Mouse (Mus musculus): ENCODE measurements around the gene Hdgfl3.
A peak's percentile ranks its signal among the peaks of the same experiment; 100 is the strongest.

Hdgfl3 gene

DNA sequence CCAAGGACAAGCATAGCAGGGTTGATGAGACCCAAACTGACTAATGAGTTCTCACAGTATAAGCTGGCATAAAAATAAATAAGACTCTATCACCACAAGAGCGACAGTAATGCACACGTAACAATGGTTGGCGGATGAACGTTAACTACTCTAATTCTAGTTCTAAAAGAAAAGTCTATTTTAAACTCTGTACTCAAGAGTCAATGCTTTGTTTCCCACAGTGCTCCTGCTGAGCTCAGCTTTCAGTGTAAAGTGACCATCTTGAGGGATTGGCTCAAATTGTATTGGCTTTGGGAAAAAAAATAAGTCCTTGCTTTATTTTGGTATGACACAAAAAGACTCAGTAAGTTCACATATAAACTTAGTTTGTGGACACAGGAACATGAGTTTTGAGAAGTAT lies 49.1 kb downstream of the Hdgfl3 start:
- no peak for DNase-seq

DNA sequence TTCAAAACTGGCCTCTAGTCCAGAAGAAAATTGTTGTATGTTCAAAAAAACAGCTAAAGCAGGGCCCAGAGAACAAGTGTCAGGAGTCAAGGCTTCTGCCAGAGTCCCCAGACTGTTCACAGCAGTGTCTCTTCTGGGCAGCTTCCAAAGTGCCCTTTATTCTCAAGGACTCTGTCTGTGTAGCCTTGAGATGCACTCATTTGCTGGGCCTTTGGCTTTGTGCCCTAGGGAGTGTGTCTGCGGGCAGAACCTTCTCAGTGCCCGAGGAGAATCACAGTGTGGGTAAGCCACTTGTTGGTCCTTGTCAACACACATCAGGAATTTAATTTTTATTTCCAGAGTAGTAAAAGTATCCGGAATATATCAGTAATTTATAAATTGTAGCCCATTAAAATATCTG lies 52.7 kb downstream of the Hdgfl3 start:
- DNase-seq: no peak

DNA sequence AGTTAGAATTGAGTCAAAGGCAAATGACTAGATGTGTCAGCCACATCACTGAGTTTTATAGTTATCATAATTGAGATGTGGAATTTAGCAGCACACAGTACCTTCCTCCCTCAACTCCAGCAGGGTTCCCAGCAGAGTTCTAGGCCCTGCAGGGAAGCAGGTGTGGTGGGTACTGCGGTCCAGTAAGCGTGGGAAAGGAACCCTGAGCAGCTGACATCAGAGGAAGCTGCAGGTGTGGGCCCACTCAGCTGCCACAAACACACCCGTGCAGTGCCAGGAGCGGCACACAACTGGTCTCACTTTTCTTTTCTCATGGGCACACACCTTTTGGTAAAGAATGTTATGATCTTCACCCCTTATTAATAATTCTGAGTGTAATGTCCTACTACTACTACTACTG lies 53.5 kb downstream of the Hdgfl3 start:
- no peak for DNase-seq

DNA sequence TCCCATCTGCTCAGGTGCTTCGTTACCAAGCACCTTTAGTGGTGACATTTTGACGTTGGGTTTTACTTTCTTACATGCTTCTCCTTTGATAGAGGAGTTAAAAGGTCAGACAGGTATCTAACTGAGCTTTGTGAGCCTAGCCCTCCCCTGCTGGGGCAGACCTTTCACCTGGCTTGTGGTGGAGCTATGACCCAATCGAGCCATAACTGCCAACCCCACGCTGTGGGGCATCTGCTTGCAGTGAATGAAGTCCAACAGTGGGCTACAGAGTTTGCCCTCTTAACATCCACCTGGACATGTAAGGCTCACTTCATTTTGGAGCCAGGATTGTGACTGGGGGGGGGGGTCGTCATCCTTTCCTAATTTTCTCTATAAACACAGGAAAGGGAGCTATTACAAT lies 54.0 kb downstream of the Hdgfl3 start:
- no peak for DNase-seq

DNA sequence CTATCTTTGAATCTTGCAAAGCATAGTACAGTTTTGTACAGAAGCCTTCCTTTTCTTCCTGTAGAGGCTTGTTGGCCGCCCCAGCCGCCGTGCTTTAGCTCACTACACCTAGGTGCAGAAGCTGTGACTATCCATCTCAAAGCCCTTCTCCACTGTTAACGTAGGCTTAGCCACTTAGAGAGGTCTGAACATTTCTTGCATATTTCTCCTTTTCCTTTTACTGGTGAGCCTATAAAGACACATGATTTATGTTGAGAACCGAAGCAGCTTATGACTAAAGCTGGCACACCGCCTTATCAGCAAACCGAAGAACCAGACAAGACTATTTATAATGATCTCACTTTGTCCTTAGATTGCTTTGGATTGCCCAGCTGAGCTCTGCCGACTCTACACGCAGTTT lies 58.9 kb downstream of the Hdgfl3 start:
- DNase-seq: no peak

DNA sequence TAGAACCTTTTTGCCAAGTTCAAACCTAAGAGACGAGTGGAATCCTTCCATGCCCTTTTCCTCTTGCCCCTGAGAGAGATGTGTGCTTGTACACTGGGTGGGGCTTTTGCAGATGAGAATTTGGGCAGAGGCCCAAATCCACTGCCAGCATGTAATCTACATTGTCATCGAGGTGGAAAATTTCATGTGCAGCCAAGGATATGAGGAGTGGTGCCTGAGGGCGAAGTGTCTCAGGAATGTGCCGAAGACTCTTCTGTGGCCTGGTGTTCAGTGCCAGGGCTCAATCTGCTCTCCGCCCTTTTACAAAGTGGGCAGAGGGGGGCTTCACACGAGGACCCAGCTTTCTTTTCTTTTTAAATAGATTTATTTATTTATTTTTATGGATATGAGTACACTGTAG lies 59.6 kb downstream of the Hdgfl3 start:
- no peak for DNase-seq

DNA sequence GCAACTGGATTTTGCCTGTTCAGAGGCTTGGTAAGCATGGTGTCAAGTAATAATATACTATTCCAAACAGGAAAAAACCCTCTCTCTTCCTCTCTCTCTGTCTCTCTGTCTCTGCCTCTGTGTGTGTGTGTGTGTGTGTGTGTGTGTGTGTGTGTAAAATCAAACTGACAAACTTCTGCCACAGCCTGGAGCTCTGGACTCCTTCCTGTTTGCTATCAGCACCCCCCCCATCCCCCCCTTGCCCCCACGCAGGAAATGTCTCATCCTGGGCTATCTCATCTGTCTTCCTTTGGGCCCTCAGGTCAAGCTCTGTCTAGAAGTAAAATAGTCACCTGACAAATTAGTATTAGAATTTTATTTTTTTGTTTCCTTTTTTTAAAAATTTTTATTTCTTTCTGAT lies 60.5 kb downstream of the Hdgfl3 start:
- DNase-seq: no peak

DNA sequence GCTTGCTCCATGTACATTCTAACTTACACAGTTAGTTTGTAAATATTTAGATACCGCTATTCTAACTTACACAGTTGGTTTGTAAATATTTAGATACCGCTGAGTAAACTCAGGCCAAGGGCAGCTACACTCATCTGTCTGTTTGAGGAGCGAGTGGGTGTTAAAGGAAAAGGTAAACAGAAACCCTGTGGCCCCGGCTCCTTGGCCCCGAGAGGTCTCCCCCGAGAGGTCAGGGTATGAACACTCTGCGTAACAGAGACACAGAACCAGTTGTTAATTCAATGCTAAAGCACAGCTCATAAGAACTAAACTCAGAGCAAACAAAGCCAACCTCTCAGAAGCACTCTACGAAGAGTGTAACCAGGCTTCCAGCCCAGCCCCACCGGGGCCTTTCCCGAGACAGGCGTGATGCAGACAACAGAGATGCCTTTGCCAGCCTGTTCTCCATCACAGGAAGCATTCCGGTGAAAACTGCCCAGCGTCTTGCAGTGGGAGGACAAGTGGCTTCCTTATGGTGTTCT lies 61.7 kb downstream of the Hdgfl3 start:
- DNase-seq: no peak

DNA sequence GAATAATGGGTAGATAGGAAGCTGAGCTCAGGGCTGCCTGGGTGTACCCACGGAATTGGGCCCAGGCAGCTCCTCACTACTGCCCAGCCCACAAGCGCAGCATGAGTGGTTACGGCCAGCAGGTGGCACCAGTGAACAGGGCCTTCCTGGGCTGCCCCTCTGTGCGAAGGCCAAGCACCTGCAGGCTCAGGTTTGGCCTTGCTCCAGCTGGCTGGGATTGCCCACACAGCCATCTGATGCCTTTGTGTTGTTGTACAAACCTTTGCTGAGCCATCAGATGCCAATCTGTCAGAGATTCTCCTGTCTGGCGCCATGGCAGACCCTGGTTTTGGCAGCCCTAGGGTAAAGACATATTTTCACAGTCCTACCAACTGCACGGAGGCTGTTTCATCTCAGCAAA lies 66.1 kb downstream of the Hdgfl3 start:
- DNase-seq: peak; percentile 74

DNA sequence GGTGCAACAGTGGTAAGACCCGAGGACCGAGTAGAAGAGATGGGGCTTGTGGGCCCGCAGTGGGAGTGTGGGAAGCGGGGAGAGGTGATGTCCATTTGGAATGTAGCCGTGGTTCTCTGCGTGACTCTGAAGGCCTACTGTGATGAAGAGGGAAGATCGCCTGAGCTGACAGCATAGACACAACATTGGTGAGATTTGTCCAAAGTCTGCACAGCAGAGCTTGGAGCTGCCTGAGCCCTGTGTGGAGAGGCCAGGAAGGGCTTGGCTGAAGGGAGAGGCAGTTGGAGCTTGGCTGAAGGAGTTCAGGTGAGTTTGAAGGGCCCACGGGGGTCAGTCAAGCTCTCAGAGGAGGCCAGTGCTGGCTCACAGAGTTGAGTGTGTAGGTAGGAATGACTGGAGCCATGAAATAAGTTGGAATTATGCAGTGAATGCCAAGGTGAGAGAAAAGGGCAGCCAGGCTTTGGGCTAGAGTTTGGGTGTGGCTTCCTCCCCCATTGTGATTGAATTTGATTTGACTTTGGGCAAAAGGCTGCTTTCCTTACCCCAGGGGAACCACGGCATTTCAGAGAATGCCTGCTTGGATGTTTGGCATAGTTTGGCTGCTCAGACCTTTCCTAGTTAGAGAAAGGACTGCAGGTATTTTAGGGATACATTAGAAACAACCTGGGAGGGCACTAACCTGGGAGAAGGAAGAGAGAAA lies 66.9 kb downstream of the Hdgfl3 start:
- no peak for DNase-seq

DNA sequence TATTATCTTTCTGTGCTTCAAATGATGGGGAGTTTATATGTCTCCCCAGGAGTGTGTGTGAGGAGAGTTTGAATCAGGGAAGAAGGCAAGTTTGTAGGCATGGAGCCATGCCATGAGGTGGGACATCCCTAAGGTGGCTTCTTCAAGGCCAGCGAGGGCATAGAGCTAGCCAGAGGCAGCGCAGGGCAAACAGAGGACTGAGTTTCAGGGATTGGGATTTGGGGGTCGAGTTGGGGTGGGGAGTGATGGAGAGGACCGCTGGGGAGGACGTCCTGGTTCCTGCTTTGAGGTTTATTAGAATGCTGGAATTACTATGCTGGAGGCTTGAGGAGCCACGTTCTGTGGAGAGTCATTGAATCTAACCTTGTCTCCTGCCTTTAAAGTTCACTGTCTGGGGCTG lies 68.3 kb downstream of the Hdgfl3 start:
- DNase-seq: no peak

DNA sequence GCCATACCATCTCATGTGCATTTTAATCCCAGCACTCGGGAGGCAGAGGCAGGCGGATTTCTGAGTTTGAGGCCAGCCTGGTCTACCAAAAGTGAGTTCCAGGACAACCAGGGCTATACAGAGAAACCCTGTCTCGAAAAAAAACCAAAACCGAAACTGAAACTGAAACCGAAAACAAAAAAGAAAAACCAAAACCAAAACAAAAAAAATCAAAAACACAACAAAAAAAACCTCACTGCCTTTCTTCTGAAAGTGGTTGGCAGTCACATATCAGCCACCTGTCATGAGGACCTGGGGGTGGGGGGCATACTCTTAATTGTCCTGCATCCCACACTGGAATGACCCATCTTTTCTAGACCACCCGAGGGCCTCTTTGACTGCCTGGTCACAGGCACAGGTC lies 69.7 kb downstream of the Hdgfl3 start:
- DNase-seq: no peak

DNA sequence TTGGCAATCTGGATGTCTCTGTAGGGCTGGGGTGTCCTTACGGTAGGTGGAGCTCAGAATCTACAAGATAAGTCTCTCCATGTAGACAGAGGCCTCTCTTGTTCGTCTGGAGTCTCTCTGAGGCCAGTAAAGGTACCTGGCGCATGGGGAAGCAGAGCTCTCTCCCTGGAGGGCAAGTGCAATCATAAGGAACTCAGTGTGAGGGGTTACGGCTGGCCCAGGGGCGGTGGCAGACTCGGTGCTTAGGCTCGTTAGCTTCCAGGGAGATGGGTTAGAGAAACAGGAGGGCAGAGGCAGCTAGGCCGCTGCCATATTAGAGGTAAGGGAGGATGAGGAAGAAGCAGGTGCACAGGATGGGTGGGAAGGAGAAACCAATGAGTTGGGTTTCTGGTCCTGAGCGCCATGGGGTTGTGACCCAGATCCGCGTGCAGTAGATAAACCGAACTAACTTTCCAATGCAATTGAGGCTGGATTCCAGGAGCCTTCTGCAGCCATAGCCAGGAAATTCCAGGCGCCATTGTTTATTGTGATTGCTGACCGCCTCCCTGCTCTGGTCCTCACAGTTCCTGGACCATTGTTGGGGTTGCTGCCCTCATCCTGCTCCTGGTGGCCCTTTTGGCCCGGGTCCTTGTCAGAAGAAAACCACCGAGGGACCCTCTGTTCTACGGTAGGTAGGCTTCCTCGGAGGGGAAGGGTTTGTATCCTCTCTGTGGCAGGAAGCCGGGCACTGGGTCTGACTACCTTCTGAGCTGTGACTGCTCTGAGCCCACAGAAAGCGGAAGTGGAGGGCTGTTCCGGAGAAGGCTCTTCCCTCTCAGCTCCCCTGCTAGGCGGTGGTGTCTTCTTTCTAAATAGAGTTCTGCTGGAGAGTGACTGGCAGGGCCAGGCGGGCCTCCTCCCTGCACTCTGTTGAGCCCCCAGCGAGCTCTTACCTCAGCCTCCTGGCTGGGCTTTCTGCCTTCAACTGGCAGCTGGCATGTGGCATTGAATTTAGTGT lies 71.4 kb downstream of the Hdgfl3 start:
- DNase-seq: peak; percentile 42

DNA sequence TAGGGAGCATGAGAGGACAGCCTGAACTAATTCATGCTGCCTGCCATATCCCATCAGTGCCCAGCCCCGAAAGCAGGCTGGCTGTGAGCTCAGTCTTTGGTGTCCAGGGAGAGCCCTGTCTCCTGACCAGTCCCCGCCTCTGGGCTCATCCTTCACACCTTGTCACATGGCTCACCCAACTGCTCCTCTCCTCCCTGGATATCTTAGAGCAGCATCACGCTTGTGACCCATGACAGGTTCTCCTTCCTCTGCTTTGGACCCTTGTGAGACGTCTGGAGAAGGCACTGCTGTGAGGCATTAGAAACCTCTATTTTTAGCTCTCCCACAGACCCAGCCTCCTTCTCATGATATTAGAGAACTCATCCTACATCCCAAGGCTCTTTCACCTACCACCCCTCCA lies 72.4 kb downstream of the Hdgfl3 start:
- no peak for DNase-seq

DNA sequence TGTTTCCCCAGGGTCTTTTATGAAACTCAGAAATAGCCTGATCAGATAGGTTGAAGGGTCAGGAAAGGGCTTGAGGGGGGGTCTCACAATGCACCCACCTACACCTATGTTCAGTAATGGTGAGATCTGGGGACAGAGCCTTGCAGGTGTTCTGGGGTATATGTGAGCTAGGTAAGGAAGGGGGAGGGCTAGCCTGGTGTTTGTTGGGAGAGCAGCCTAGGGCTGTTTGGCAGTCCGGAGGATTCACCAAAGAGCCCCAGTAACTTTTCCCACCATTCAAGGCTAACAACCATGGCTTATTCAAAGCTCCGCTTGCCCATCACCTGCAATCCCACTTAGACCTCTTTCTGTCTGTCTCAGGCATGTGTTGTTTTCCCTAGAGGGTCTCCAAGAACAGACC lies 72.8 kb downstream of the Hdgfl3 start:
- DNase-seq: no peak

DNA sequence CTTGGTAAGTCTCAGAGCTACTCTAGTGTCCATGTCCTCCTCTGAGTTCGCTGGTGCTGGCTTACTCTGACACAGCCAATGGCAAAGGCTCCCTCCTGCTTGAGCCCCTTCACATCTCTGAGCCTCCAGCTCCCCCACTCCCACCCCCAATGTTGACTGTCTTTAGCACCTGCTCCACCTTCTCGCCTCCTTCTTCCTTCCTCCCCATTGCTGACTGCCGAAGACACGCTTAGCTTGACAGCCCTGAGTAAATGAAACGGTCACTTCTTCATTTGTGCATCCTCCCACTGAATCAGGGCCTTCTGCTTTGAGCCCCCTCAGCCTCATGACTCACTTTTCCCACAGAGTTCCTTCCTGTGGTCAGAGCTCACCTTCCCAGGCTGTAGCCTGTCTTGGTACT lies 73.3 kb downstream of the Hdgfl3 start:
- DNase-seq: no peak

DNA sequence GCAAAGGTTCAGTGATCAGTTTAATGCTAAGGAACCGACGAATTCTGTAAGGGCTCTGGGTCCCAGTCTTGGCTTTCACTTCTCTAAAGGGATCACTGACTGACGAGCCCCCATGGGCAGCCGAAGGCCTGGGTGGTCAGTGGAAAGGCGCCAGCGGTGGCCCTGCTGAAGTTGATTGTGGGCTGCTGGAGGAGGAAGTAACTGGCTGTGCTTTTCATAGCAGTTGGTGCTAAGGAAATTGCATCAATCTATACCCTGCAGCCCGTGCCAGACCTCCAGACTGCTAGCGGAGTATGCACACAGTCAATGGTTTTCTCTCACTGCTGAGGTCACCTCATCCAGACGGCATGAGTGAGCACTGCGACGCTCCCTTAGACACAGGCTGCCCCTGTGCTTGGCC lies 74.2 kb downstream of the Hdgfl3 start:
- peak; percentile 38 for DNase-seq

DNA sequence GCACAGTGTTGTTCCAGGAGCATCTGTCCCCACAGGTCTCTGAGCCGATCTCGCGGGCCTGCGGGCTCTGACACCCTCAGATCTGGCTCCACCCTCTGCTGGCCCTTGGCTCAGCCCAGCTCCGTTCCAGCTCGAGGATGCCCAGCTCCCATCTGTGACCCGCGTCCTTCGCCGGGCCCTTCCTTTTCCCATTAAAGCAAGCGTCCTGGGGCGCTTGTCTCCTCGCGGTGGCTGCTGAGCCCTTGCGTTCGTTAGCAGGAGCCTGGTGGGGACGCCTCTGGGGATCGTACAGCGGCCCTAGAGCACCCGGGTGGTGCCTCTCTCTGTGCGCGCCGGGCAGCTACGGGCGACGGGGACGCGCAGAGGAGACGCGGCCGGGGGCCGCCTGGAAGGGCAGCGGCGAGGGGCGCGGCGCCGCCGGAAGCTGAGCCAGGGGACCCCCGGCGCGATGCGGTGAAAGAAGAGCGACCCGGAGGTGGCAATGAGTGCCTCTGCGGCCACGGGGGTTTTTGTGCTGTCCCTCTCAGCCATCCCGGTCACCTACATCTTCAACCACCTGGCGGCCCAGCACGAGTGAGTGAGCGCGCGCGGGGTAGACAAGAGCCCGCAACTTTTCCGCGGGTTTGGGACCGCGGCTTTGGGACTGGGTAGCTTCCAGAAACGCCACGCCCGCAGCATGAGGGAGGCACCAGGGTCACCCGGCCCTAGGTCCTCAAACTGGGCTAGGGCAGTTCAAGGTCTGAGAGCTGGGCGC lies 75.1 kb downstream of the Hdgfl3 start, which contains the start of gene Tm6sf1:
Gene Tm6sf1, plus strand, starts transcription at position 34 of the 754 bp plus-strand sequence.
- DNase-seq: peak; percentile 41

DNA sequence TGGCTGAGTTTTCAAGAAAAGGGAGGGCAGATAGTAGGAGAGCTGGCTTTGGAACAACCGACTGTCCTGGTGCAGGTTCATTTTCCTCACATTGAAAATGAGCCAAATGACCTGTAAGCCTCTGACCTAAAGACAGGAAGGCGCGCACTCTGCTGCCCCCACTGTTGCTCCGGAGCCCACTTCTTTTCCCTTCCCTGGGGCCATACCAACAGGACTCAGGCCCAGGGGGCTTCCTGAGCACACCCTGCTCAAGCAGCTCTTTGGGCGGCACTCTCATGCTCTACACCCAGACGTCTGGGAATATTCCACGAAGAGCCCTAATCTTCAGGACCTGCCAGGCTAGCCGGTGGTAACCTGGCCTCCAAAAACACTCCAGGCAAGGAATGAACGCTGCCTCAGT lies 76.0 kb downstream of the Hdgfl3 start:
- DNase-seq: no peak

DNA sequence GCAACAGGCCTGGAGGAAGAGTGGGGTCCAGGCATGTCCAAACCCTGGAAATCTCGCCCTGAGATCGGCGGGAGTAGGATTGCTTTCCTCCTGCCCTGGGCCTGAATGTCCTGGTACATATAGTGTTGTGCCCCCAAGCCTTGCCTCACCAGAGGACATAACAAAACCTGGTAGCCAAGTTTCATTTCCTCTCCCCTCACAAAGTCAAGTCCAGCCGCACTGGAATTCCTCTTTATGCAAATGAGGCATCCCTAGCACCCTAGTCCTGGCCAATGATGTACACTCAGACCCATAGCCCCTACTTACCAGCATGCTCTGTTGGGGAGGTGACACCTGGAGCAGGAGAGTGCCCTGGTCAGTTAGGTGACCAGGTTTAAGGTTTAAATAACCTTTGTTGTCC lies 78.1 kb downstream of the Hdgfl3 start:
- no peak for DNase-seq

DNA sequence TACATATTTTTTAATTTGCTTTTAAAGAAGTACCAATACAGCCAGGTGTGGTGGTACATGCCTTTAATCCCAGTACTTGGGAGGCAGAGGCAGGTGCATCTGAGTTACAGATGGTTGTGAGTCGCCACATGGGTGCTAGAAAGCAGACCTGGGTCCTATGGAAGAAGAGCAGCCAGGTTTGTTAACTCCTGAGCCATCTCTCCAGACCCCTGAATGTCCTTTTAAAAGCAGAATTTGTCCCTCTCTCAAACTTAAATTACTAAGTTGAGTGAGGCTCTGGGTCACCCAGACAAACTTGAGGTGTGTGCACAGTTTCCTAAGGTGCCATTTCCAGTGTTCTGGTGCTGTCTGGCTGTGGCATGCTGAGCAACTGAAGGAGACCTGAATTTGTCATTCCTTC lies 78.6 kb downstream of the Hdgfl3 start, which contains the start of gene Gm10160:
Gene Gm10160, minus strand, starts transcription at position 101 of the 400 bp plus-strand sequence.
- DNase-seq: no peak

DNA sequence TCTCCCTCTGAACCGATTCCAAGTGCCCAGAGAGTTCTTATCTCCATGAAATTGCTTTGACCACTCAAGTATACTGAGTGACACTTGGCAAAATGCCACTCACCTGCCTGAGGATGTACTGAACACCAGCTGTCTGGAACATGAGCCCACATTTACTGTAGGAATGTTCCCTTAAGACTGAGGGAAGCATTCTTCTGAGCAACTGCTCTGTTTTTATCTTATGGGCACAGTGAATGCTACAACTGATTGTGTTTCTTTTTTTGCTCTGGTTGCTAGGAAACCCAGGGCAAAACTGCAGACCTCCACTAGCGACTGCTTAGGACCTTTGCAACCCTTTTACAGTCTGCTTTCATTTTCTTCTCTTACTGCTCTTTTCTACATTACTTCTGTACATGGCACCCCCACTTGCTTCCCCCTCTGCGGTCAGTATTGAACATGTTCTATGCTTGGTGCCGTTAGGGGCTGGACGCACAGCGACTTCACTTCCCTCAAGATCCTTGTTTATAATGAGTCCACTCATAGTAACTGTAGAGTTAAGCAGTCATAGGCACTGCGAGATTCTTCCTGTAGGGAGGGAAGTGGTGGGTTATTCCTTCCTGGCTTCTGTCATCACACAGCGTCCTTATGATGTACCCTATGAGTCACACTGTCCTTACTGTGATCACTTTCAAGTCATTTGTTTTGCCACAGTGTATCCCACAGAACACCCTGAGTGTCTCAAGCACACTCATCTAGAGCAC lies 79.5 kb downstream of the Hdgfl3 start:
- DNase-seq: no peak

Data from liver (tissue).